Mouse (Mus musculus): ENCODE measurements at regions not wholly inside any gene's neighbourhood (a gene's known extent, or its start where the extent isn't known, plus 50 kb on each side); places are given as distances from the start of the nearest gene placed in this dataset.

DNA sequence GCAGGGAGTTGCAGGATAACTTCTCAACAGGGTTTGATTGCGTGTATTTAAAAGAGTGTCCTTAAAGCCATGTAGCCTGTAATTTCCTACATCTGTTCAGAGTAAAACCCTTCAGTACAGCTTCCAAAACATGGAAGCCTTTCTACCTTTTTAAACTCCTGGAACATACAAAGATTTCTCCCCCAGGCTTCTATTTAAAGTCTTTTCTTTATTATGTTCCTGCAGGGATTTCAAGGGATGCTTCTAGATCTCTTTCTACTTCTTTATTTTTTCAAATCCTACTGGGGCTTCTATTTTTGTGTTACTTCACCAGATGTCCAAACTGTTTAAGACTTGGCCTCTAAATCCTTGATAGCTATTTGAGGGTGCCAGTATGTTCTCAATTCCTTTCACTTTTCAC is 196.2 kb downstream of the Anxa1 start:
- TF ChIP-seq CTCF (IDR thresholded peaks at IDR 0.05; ENCODE audit: borderline replicate concordance, extremely low read depth, insufficient read depth, insufficient read length), result no peak
- no peak for TF ChIP-seq POLR2A (IDR thresholded peaks at IDR 0.05; ENCODE audit: borderline replicate concordance, extremely low read depth, insufficient read depth, insufficient read length, poor library complexity, severe bottlenecking)

All from brain, embryonic 14.5 days (tissue).